Mouse (Mus musculus): ENCODE results near the gene Sparcl1.
A peak's percentile ranks its signal among the peaks of the same experiment; 100 is the strongest.

The Sparcl1 gene

DNA sequence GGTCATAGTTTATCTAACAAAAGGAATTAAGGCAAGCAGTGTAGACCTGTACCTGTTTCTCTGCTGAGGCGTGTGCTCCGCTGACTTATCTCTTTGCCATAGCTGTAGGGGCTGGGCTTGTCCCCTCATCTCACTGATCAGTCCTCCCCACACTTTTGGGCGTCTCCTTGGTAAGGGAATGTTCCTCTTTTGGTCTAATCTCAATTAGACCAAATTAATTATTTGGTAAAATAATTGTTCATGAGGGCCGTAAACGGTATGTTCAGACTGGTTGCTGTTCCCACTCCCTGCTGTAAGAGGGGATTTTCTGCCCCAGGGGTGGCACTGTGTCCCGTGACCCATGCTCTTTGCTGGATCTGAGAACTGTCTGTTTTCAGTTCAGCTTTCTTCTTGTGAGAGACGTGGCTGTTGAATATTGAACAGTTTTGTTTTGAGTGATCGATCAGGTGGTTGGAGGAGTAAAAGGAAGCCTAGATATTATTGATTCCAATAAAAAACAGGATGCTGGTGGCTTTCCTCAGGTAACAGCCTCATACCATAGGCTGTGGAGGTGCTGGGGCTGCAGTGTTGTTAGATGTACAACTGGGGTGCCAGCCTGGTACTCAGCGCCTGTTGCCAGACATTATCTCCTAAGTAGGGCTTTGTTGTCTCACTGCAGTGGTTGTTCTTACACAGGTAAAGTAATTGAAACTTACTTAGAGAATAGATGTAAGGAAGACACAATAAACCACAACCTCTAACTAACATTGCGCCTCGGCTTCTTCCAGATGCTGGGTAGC is 50.6 kb downstream of the Sparcl1 start:
- no peak for DNase-seq (ENCODE audit: low spot score)

DNA sequence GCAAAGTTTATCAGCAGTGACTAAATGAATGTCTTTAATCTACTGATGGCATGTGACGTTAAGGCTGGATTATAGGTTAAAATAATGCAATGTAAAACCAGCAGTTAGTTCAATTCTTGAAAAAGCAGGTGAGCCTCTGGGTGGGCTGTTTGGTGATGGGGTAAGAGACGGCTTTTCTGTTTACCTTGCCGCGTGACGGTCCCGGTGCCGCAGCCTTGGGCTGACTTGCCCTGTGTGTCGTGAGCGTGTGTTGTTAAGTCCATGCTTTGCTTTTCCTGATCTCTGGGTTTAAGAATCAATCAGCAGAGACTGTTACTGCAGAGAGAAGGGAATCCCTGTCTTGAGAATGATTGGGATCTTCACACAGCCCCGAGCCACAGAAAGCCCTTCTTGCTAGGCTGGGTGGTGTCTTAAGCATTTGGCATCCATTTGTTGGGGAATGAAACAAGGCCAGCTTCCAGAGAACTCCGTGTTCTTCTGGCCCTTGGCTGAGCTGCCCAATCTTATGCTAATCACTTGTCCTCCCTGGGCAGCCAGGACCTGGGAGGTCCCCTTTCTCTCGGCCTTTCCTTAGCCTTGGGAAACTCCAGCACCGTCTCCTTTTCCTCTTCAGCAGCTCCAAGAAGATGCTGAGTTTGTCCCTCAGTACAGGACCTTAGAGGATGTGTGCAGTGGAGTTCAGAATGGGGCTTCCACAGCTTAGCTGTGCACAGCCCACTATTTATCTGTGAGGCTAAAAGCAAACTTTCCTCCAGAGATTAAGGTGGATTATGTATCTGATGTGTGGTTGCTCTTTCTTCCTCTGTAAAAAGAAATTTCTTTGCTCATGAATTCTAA is 51.4 kb downstream of the Sparcl1 start:
- DNase-seq (ENCODE audit: low spot score): no peak

DNA sequence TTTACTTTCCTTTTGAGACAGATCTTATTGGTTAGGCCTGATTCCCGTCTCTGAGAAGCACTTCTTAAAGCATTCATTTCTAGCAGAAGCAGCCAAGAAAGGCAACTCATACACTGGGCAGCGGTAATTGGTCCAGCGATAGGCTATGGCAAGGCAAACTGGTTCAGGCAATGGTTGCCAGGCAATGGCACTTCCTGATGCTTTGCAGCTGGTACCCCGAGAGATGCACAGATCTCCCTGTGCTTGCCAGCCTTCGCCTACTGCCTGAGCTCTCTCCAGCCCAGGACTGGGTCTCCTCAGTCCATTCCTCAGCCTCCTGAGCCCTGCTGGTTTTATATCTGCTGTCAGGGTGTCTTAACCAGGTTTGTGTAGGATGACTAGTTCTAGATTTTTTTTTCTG is 53.1 kb downstream of the Sparcl1 start:
- DNase-seq (ENCODE audit: low spot score): no peak

GRCm38 (mm10) chr5:104059628-104060027 is 53.9 kb downstream of the Sparcl1 start:
- DNase-seq (ENCODE audit: low spot score): no peak

DNA sequence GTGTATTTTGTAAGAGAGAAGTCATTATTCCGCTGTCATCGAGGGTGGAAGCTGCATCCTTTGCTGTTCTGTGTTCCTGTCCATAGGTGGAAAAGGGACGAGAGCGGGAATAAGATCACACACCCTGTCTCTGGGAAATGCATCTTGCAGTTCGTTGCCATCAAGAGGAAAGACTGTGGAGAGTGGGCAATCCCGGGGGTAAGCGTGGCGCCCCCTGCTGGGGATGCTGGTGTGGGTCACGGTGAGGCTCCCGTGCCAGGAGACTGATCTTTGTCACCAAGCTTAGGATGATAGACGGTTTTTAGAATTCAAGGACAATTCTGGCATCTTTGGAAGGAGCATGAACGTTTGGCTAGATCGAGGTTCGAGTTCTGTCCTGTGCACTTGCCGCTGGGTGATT is 55.5 kb downstream of the Sparcl1 start:
- DNase-seq (ENCODE audit: low spot score): peak; percentile 65

- no peak for DNase-seq (ENCODE audit: low spot score)
These were observed 57.2 kb downstream of the Sparcl1 start for GRCm38 (mm10) chr5:104056295-104056694.

GRCm38 (mm10) chr5:104055816-104056215 is 57.7 kb downstream of the Sparcl1 start:
- no peak for DNase-seq (ENCODE audit: low spot score)

- DNase-seq (ENCODE audit: low spot score): no peak
These were observed 58.6 kb downstream of the Sparcl1 start for GRCm38 (mm10) chr5:104054938-104055337.

DNA sequence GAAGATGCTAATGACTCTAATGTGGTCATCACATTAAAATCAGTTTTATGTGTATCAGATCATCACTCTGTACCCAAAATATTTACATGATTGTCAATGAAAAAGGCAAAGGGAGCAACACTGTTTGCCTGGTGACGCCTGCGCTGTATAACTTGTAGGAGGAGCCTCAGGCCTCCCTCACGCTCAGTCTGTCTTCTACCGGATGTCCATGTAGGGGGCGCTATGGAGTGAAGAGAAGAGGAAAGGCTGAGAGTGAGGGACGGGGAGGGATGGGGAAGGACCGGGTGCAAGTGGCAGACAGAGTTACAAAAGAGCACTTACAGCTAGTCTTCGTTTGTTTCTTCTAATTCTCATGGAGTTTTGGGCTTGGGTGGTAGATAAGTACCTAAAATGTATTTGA is 60.6 kb downstream of the Sparcl1 start:
- no peak for DNase-seq (ENCODE audit: low spot score)

GRCm38 (mm10) chr5:104048139-104048538 is 65.4 kb downstream of the Sparcl1 start:
- DNase-seq (ENCODE audit: low spot score): peak; percentile 29

DNA sequence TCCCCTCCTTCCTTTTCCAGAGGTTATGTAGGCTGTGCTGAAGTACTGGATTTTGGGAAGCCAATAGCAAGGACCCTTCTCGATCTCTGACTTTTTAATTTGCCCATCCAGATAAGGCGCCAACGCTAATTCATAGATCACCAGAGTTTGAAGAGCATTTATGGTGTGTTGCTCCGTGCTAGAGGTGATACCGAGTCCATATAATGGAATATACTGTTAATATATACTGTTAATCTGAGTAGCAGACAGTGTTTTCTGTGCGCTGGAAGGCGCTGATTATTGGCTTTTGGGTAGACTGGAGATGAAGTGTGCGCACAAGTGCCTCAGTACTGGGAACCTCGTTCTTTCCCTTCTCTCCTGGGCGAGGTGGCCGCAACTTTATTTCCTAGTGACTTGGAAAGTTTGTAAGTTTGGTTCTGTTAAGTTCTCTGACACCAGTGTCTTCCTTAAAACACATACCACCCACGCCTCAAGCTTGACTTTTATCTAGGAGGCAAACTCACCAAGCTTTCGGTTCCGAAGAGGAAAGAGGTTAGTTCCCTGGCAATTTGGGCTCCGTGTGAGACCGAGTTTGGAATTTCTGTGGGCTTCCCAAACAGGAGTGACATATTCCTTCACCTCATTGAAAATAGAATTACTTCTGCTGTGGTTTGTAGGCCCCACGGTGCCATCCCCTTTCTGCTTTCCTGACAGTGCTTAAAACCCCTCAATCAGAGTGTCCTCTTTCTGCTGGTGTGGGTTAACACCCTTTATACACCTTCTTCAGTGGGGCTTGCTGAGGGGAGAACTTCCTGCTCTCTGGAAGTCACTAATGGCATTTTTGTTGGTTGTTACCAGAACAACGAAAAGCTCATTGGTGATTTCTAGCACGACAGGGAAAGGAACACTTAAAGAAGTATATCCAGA is 66.1 kb downstream of the Sparcl1 start:
- no peak for DNase-seq (ENCODE audit: low spot score)

DNA sequence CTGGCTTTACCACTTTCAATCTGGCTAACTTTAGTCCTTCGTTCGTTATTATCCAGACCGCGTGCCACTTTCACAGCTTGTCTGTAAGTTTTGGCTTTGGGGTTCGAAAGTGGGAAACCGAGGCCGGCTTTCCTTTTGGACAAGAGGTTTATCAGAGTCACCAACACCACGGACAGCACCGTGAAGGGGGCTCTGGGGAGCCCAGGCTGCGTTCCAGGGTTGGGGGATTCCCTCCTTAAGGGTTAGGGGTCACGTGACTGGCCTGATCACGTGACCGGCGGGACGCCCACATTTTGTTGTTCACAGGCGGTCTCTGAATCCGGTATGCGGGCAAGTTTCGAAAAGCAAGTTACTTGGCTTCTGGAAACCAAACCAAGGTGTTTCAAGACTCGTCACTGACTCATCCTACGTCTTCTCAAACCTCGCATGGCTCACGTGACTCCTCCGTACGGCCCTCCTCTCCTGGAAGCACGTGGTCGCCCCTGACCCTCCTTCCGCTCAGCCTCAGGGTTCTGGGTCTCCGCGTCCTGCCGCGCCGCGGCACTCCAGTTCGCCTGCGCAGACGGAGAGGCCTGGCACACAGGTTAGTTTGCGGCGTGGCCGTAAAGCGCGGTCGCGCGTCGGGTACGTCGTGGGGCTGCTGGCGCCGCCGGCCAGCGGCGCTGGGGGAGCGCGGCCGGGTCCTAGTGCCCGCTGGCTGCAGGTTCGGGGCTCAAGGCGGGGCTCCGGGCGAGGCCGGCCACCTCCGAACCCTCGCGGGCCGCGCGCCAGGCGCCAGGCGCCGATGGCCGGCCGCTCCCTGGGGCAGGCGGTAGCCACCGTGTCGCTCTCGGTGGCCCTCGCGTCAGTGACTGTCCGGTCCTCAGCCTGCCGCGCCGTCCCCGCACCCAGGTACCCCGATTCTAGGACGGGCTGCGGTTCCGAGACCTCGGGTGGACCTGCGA is 67.0 kb downstream of the Sparcl1 start, which contains the start of gene Nudt9:
Gene Nudt9 (plus strand): TSS at position 51 of the 944 bp plus-strand sequence.
- DNase-seq (ENCODE audit: low spot score): peak; percentile 96

DNA sequence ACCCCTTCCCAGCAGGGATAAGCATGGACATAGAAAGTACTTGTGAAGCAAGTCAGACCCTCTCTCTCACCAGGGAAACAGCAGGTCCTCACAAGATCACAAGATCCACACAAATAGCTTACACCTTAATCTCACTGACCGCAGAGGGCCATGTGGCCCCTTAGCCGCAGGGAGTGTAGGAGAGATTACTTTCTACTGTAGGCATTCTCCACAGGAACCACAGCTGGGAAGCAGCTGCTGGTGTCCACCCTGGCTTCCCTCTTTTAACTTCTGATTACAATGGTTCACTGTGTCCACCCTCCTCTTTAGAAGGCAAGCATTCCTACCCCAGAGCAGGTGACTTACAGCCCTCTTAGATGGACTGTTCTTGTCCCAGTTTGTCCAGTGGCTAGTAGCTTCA is 69.8 kb downstream of the Sparcl1 start:
- no peak for DNase-seq (ENCODE audit: low spot score)

- no peak for DNase-seq (ENCODE audit: low spot score)
These were observed 70.6 kb downstream of the Sparcl1 start for GRCm38 (mm10) chr5:104042906-104043305.

- peak; percentile 66 for DNase-seq (ENCODE audit: low spot score)
These were observed 74.2 kb downstream of the Sparcl1 start for GRCm38 (mm10) chr5:104039154-104039932.

DNA sequence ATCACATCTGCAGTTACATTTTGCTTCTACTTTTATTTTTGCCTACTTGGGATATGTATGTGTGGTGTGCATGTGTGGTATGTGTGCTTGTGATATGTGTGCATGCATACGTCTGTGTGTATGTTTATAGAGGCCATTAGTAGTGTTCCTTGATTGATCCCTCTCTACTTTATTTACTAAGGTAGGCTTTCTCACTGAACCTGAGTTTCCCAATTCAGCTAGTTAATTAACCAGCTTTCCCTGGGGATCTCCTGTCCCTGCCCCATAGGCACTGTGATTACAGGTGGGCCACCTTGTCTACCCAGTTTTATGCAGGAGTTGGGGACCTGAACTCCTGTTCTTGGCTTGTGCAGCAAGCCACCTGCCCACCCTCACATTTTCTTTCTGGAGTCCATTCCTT is 76.8 kb downstream of the Sparcl1 start:
- no peak for DNase-seq (ENCODE audit: low spot score)

GRCm38 (mm10) chr5:104035824-104036223 is 77.7 kb downstream of the Sparcl1 start:
- no peak for DNase-seq (ENCODE audit: low spot score)

- peak; percentile 57 for DNase-seq (ENCODE audit: low spot score)
These were observed 78.5 kb downstream of the Sparcl1 start for GRCm38 (mm10) chr5:104035066-104035465.

- no peak for DNase-seq (ENCODE audit: low spot score)
These were observed 81.0 kb downstream of the Sparcl1 start for GRCm38 (mm10) chr5:104032434-104033097.
